Mouse (Mus musculus): ENCODE measurements around the gene Terf2.
A peak's percentile ranks its signal among the peaks of the same experiment; 100 is the strongest.
"Not testable (repeated sequence)": the region's sequence is repeated elsewhere in the genome, so short reads cannot be mapped to it uniquely, and the experiment has no call there.

Terf2 gene

DNA sequence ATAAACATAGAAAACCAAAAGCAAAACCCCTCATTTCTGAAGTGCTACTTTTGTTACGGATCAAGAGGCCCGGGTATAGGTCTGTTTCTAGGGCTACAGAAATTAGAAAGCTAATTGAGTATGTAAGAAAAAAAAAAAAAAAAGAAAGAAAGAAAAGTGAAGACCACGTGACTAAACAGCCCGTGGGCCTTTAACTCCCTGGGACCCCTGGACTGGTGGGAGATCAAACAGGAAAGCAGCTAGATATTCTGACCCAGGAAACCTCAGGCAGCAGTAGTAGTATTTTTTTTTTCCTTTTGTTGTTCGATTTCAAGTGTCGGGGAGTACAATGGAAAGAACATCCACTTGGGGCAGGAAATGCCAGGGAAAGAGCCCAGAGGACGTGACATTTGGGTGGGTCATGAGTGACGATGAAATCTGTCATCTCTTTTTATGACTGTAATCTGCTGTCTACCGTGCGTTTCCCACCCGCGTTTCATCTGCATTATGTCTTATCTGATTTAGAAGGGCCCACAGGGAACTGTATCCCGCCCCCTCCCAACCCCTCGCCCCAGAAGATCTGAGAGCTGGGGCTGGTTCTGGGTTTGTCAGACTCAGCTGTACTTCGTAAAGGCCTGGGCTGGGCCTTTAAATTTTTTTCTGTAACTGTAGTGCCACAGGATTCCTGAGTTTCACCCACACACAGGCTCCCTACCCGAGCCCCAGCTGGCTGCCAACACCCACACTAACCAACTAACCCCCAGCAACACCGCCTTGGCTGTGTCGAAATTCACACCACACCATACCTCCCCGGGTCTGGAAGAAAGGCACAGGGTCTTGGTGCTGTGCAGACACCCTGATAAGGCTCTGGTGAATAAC, 18.0 kb upstream of the Terf2 start:
- DNase-seq = peak in 1 of 2 experiments; percentile 38

DNA sequence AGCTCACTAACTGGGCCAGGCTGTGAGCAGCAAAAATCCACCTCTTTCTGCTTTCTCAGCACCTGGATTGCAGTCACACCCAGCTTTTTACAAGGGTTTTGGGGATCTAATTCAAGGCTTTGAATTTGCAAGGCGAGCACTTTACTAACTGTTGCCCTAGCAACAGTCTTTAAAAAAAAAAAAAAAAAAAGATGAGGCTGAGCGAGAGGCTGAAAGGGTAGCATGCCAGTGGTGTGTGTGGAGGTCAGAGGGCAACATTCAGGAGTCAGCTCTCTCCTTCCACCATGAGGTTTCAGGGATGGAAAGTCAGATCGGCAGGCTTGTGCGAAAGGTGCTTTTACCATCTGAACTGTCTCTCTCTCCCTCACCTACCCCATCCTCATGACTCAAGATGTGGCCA, 16.9 kb upstream of the Terf2 start:
- DNase-seq = no peak

DNA sequence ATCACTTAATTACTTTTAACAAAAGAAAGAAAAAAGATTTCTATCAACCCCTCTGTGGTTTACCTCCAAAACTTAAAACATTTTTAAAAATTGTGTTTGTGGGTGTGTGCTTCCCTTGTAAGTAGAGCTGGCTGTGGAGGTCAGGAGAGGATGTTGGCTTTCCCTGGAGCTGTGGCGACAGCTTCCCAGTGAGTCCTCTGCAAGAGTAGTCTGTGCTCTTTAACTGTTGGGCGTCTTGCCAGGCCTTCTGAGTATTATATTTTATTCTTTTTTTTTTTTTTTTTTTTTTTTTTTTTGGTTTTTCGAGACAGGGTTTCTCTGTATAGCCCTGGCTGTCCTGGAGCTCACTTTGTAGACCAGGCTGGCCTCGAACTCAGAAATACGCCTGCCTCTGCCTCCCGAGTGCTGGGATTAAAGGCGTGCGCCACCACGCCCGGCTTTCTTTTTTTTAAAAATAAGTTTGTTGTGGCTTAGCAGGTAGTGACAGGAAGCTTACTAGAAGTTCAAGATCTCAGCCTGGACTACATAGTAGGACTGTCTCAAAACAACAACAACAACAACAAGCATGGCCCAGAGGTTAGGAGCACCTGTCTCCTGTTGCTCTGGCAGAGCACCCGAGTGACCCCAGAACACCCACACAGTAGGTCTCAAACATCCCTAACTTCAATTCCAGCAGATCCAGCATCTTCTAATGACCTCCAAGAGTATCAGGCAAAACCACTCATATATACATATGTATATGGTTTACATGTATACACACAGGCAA, 15.2 kb upstream of the Terf2 start:
- peak in 1 of 2 experiments; percentile 27 for DNase-seq

DNA sequence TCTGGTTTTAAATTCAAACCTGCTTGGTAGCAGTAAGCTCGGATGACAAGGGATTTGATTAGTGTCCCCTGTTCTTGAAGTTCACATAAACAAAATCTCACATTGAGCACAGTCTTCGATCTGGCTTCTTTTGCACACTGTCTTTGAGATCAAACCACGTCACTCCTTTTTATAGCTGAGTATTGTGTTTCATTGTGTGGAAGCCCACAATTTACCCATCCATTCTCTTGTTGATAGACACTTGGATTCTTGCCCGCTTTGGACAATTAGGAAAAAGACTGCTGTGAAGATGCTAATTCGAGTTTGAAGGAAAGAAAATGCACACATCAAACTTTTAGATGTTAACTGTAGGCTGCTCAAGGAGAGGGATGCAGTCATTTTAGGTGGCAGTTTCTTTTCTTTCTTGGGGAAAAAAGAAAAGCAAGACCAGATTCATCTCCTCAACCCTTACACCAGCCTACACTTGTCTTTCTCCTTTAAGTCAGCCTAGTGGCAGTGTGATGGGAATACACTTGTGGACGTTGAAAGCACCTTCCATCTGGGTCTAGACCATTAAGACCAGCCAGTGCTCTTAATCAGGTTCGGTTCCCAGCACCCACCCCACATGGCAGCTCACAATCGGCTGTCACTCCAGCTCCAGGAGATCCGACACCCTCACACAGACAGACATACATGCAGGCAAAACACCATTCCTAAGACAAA, 14.4 kb upstream of the Terf2 start:
- DNase-seq = no peak

DNA sequence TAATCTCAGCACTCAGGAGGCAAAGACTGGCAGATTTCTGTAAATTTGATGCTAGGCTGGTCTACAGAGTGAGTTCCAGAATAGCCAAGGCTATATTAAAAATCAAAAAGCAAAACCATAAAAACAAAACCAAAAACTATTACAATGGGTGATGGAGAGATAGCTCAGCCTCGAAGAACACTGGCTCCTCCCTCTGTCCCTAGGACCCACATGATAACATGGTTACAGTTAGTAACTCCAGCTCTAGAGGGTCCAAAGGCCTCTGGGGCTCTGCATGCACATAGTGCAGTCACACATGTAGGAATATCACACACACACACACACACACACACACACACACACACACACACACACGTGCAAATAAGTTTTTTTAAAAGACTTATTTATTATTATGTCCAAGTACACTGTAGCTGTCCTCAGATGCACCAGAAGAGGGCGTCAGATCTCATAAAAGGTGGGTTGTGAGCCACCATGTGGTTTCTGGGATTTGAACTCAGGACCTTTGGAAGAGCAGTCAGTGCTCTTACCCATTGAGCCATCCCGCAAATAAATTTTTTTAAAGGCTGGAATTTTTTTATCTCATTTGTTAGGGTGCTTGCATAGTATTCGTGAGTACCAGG, 13.6 kb upstream of the Terf2 start:
- DNase-seq = no peak

DNA sequence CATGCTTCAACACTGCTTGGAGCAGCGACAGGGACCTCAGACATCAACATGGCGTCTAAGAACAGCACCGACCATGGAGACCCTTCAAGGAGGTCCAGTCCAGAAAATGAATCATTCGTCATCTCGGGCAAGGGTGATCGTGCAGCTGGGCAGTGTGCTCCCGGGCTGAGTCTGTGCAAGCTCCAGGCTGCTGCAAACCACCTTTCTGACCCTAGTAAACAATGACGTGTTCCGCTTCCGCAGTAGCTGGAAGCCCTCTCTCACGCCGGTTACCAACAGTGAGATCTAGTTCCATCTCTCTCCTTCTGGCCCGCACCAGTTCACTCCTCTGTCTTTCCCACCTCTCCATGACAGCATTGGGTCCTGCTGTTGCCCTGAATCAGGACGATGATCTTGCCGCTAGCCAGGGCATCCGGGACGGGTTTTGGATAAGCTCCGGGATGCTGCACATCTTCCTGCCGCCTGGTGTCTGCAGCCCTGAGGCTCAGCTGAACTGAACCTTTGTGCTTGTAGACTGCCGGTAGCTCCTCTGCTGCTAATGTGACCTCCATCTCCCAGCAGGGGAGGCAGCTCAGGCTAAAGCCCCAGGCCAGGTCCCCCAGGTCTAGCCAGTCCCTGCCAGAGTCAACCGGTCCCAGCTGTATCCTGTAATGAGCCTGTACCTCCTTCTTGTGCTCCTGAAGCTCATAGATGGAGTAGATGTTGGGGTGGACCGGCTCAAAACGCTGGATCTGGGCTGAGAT, 12.8 kb upstream of the Terf2 start:
- peak; percentile 23 to 35 for DNase-seq

DNA sequence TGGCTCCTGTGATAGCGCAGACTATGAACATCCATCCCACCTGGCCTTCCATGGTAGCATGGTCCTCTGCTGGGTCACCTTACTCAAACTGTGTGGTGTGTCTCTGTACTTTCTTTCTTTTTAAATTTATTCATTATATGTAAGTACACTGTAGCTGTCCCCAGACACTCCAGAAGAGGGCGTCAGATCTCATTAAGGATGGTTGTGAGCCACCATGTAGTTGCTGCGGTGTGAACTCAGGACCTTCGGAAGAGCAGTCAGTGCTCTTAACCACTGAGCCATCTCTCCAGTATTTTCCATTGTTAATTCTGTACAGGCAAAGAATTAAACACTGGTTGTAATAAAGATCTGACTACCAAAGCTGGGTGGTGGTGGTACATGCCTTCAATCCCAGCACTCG, 11.7 kb upstream of the Terf2 start:
- DNase-seq = not testable (repeated sequence)

DNA sequence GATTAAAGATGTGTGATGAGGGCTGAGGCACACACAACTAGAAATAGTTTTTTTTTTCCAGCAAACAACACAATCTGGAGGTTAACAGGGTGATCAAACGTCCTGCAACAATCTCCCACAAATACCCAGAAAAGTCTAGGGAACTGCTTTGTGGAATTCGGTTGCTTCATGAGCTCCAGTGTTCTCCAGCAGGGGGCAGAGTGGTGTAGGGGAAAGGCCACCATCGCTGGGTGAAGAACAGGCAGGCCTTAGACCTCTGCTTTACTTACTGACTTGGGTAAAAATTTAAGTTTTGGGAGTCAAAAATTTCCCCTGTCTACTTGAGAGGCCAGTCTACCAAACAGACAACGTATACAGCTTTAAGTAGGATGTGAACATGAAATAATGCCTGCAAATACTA, 8.2 kb upstream of the Terf2 start:
- DNase-seq = peak; percentile 67 to 83

DNA sequence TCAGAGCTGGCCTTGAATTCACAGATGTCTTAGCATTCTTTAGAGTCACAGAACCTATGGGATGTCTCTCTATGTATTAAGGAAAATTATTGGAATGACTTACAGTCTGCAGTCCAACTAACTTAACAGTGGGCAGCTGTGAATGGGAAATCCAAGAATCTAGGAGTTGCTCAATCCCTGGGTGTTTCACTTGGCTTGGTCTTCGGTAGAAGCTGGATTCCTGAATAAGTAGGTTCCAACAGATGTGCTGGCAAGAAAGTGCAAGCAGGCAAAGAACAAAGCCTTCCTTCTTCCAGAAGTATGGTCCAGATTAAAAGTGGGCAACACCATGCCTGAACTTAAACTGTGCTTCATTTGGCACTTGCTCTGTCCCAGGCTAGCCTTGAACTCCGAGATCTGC, 4.3 kb upstream of the Terf2 start:
- DNase-seq = no peak

DNA sequence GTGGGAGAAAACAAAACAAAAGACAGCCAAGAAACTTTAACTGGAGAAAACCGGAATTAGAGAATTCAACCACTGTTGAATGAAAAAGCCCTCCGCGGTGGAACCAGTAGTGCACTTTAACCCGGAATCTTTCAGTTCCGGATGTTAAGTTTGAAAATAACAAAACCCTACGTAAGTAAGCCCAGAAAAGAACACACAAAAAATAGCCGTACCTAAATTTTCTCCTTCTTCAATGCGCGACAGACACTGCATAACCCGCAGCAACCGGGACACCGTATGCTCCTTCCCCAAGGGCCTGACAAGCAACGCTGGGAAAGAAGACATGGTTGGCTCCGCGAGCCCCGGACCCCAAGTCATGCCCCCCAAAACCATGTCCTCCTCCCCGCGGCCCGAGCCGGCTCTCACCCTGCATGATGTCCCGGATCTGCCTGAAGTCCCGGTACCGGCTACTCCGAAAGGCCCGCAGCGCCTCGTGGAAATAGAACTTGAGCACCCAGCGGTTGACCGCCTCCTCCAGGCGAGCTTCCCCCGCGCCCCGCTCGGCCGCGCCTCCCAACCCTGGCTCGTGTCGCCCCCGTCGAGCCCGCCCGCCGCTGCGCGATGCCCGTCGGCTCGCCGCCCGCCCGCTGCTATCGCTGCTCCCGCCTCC, 506 bp downstream of the Terf2 start:
- no peak for DNase-seq

DNA sequence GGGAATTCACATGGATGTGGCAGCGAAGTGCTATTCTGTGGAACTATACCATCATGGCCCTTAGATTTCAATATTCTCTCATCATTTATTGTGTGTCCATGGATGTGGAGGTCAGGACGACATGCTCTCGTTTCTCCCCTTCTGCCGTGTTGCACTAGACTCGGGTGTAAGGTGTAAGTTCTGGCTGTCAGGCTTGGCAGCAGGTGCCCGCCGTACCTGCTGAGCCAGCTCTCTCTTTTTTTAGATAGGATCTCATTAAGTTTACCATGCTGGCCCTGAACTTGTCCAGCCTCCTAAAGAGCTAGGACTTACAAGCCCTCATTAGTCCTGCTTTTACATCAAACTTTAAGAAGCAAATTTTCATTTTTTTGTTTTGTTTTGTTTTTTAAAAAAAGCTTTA, 5.8 kb downstream of the Terf2 start:
- no peak for DNase-seq

DNA sequence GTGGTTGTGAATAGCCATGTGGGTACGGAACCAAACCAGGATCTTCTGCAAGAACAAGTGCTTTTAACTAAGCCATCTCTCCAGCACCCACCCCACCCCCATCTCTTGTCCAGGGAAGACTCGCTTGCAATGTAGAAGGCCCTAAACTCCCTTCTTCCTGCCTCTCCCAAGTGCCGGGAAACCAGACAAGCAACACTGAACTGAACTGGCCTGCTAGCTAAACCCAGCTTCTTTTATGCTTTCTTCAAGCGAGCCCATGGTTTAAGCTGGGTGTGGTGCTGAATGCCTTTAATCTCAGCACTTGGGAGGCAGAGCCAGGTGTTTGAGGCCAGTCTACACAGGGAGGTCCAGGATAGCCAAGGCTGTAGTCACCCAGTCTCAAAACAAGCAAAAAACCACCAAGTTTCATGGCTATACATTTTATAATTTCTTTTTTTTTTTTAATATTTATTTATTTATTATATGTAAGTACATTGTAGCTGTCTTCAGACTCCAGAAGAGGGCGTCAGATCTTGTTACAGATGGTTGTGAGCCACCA, 7.8 kb downstream of the Terf2 start:
- no peak for DNase-seq

DNA sequence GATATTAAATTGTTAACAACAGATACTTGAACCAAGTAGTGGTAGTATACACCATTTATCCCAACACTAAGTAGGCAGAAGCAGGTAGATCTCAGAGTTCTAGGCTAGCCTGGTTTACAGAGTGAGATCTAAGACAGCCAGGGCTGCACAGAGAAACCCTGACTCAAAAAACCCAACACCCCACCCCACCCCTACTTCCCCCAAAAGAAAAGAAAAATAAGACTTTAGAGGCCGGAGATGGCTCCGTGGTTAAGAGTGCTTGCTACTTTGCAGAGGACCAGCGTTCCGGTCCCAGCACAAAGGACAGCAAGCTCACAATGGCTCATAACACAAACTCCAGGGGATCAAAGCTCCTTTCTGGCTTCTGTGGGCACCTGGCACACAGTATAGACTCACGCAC, 10.3 kb downstream of the Terf2 start:
- DNase-seq = no peak

DNA sequence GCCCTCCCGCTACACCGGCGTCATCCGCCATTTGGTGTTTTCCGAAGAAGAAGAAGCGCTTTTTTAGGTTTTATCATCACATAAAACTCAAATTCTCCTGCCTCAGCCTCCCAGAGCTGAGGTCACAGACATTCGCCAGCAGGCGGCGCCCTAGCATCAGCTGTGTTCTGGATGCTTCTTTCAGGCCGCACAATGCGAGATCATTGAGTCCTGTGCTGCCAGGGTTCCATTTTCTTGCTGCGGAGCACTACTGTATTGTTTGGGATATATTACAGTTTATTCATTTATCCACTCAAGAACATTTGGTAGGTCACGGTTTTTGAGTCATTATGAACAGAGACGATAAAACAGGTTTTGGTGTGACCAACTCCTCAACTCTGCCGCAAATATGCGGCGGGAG, 11.0 kb downstream of the Terf2 start:
- DNase-seq = no peak

DNA sequence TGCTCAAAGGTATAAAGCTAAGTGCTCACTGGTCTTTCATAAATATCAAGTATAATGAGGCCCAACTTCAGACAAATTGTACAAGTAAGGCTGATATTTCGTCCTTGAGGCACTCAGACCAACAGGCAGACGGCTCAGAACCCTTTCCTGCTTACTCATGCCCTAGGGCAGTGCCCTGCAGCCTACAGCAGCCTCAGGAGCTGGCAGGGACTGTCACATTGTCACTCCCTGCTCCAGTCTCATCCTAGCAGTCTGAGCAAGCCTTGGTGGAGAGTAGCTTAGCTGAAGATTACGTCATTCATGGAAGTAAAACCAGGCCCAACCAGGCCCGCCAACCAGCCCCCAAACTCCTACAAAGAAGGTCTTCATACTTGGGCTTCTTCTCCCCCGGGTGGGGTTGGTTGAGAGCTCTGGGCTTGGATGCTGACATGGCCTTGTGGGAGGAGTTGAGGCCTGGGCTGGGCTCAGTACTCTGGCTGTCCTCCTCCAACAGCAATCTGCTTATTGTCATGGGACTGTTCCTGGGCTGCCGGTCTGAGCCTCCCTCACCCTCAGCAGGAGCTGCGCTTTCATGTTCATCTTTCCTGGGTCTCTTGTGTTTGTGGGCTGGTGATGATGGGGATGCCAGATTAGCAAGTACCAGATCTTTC, 20.0 kb downstream of the Terf2 start:
- DNase-seq = no peak

DNA sequence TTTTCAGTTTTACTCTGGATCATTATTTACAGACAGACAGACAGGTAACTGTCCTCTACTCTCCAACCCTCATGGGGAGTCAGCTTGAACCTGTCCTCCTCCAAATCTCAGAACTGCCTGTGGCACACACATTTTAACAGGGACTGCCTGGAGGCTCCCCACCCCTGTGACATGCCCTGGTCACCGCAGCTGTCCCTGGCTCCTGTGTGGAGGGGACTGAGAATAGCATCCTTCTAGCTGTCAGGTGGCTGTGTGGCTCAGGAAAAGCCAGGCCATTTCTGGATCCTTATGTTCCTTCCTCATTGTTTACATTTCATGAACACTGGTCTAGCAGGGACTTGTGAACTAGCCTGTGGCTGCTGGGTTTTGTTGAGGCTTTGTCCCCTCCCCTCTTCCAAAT, 22.2 kb downstream of the Terf2 start:
- no peak for DNase-seq

DNA sequence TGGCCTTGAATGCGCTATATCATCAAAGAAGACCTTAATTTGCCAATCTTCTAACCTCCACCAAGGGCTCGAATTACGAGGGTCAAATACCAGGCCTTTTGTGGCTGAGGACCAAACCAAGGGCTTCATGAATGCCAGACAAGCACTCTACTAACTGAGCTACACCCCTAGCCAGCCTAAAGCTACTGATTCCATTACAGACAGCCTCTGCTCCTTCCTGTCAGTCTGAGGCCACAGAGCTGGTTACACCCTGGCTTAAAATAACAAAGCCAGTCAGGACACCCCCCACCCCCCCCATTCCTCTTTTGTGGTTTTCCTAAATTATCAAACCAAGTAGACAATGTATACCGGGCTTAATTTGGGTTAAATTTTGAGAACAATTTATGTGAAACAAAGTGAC, 22.6 kb downstream of the Terf2 start:
- no peak for DNase-seq

DNA sequence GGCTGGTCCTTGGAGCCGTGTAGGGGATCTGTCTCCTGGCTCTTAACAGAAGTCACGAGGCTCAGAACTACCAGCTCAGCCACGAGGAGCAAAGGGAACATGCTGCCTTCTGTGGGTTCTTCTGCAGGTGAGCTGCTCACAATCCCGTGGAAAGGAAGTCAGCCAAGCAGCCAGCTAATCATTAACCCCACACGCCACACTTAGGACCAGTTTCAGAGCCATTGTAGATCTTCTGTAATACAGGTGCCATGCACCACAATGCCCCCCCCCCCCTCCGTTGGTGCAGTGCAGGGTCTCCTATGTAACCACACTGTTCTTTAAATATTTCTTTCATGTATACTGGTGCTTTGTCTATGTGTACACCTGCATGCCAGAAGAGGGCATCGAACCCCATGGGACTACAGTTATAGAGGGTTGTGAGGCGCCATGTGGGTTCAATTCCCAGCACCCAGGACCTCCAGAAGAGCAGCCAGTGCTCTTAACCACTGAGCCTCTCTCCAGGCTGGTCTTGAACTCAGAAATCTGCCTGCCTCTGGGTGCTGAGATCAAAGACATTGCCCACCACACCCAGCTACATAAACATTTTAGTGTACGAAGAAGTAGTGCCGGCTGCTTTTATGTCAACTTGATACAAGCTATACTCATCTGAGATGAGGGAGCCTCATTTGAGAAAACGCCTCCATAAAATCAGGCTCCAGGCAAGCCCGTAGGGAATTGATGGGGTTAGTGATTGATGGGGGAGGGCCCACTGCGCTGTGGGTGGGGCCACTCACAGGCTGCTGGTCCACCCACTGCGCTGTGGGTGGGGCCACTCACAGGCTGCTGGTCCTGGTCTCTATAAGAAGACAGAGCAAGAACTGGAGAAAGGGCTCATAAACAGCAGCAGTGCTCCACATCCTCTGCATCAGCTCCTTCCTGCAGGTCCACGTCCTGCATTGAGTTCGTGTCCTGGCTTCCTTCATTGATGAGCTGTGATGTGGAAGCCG, 30.5 kb downstream of the Terf2 start, which contains the start of gene Tmed6:
TSS of gene Tmed6 (minus strand) at position 134 of the 986 bp plus-strand sequence.
- DNase-seq = peak; percentile 53 to 75

DNA sequence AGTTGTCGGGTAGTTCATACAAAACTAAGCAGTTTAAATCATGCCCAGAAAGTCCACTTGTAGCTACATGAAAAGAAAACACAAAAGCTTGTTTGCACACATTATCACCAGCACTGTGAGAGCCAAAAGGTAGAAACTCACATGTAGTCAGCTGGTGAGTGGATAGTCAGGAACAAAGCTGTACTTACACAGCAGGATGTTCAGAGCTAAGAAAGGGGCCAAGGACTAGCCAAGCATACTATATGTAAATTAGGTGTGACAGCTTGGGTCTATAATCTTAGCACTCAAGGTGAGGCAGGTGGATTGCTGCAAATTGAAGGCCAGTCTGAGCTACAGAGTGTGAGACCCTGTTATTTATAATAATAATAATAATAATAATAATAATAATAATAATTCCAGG, 33.7 kb downstream of the Terf2 start:
- DNase-seq = no peak

DNA sequence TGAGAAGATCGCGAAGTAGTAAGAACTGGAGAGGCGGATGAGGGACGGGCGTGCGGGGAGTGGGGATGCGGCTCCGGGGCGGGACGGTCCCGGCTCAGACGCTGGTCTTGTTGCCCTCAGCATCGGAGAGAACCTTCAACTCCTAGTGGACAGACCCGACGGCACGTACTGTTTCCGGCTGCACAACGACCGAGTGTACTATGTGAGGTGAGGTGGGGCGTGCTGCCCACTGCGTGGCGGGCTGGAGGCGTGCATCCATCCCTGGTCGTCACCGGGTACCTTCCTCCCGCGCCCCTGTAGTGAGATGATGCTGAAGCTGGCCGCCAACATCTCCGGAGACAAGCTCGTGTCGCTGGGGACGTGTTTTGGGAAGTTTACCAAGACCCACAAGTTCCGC, 39.4 kb downstream of the Terf2 start:
- no peak for DNase-seq

Measured in lung, postnatal 4 days (tissue).